Mouse (Mus musculus): ENCODE results near the gene Ptpn1.

DNA sequence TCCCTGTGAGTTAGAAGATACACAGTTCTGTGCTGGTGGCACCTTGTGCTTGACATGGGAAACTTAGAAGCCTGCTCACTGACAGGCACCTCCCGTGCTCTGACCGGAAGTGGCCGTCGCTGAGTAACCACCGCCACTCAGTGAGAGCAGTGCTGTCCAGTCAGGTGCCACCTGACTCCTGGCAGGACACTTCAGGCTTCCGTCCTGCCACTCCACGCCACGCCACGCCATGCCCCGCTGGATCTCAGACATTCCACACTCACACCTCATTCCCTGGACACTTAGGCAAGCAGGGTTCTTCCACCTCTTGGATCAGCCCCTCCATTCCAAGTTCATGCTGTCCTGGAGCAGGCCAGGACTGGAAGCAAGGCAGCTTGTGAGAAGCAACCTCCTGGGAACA is 46.4 kb downstream of the Ptpn1 start:
- TF ChIP-seq CTCF (conservative IDR thresholded peaks at IDR 0.05; ENCODE audit: low read length) (no peak), NANOG (IDR thresholded peaks at IDR 0.05; ENCODE audit: borderline replicate concordance, low read length) (no peak)

All from E14TG2a.4 (cell line).